Mouse (Mus musculus) liver, embryonic 14.5 days (tissue): ENCODE data around the gene Cyp46a1.

Experiments used
- CTCF ChIP-seq: IDR thresholded peaks from 2 replicates; pipeline ENCODE4 v1.5.1; 2016; ENCODE audit warnings: antibody characterized with exemption, low read depth, control low read depth
- EP300 ChIP-seq: IDR thresholded peaks from 2 replicates; pipeline ENCODE4 v1.6.1; 2016; ENCODE audit warnings: antibody characterized with exemption, low read depth

GRCm38 (mm10) chr12:108392254-108393044 is 58.3 kb downstream of the Cyp46a1 start:
- TF ChIP-seq EP300 = no peak
- TF ChIP-seq CTCF = no peak
